Mouse (Mus musculus) frontal cortex, postnatal 36 days (tissue): Measurements from ENCODE around the gene Dap.

Experiments used
- DNase-seq, 2 experiments: peaks; one replicate each; pipeline ENCODE4 v3.0.0; 2022; ENCODE audit warnings: low spot score in 2 of 2

Gene Dap

DNA sequence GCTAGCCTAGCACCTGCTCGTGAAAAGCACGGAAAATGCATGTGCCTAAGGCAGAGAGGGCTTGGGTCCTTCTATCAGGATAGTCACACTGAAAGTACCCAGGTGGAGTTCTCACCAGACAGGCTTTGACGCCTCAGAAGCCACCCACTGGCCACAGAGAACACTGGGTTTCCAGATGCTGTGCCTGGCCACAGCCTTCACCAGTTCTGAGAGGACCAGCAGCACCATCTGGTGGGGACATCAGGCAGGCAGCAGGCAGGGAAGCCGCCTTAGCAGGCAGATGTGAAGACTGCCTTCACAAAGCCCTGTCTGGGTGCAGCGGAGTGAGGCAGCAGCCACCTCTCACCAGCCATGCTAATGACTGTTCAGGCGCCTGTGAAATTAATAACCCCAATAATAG, 40.7 kb downstream of the Dap start:
- DNase-seq: peak; percentile 86 to 90

DNA sequence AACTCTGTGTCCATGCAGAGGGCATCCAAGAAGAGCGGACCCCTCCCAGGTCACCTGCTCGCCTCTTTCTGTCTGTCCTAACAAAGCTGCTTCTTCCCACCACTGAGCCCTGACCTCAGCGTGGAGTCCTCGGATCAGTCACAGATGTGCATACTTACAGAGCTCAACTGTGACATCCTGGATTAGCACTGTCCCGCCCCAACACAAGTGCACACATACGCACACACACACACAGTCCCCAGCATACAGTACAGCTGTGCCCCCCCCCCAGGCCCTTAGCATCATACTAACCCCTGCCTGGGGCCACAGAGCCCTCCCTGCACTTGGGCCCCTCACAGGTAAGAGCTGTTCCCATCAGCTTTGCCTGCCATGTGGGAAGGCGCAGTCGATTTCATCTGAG, 41.3 kb downstream of the Dap start:
- DNase-seq: no peak

DNA sequence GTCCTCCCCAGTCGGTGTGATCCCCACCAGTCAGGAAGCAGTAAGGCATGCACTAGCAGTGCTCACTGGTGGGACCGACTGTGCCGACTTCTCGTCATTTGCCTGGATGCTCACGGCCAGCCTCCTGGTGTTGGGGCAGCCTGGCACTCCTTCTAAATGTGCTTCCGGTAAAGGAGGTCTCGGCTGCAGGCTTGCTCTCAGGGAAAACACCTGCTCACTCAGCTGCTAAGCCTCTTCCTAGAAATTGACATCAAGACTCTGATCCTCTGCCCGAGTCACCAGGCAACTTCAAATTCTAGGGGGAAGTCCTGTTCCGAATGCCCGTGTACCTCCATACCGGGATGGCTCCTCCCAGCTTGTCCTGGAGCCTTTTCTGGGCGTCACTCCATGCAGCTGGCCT, 41.7 kb downstream of the Dap start:
- no peak for DNase-seq

DNA sequence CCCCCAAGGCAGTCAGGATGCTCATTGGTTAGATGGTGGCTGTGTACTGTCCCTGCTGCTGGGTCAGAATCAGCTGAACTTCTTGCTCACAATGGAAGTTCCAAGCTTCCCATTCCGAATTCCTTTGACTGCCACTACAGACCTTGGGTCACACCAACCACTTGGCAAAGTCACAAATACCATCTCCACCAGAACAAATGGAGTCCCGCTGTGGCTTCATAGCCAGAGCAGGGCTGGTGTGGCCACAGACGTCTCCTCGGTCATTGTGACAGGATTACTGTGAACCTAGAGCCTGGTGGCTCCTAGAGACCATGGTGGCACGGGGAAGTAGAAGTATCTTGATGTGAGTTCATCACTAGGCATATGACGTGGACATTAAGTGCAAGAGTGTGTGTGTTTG, 44.0 kb downstream of the Dap start:
- DNase-seq: no peak

DNA sequence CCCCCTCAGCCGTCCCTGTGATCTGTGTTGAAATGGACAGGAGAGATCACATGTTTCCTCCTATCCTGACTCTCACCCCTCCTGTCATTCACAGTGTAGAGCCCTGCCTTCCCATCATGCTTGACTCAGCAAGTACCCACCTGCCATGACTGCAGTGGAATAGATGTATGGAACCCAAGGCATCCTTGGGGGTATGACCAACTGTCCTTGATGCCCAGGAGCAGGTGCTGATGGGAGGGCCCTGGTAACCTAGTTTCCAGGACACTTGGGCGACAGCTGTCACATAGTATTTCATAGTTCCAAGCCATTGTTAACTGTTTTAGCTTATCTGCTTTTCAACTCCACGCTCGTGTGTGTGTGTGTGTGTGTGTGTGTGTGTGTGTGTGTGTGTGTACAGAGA, 45.4 kb downstream of the Dap start:
- DNase-seq: no peak

- DNase-seq: no peak
These were observed 48.6 kb downstream of the Dap start for GRCm38 (mm10) chr15:31272695-31273094.

GRCm38 (mm10) chr15:31273509-31273908, 49.4 kb downstream of the Dap start:
- no peak for DNase-seq

DNA sequence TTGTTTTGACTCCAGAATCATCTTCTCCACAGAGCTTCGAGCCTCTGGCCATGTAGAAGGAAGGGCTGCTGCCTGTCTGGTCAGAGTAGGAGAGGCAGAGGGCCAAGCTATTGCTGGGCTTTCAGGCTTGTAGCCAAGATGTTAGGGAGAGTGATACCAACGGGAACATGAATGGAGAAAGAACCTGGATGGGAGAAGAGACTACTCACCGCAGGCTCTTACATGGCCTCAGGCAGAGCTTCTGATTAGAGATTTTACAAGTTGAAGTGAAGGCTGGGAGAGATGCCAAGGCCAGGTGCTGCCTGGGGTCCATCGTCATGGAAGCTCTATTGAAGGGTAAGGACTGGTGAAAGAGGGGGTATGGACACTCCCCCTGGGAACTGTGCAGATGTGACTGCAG, 54.0 kb downstream of the Dap start:
- DNase-seq: no peak

DNA sequence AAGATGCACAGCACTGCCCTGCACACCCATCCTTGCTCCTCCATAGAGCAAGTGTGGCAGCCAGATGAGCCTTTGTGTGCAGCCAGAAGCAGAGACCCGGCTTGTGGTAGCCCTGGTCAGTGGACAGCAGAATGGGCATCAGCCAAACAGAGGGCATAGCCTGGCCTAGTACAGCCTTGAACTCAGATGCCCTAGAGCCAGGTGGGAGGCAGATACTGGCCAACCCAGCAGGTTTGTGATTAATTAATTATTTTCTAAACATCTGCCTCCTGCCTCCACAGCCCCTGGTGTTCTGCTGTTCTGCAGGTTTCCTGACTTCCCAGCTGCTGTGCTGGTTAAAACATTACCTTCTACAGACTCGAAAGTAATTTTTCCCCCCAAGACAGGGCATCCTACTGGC, 55.0 kb downstream of the Dap start:
- DNase-seq: no peak

DNA sequence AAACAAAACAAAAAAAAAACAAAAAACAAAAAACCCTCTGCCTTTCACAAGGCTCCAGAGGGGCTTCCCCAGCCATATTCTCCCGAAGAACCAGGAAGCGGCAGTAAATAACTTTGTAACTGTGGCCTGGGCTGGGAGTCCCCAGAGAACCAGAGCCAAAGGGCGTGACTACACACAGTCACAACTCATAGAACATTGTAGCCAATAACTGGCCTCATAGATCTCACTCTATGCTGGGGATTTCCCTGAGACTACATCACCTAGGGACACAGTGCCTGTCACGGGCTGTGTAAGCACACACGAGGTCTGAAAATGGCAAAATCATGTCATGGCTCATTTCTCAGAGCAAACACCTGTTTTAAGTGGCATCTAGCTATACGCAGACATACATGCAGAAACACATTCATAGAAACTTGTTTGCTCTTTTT, 55.5 kb downstream of the Dap start:
- no peak for DNase-seq

DNA sequence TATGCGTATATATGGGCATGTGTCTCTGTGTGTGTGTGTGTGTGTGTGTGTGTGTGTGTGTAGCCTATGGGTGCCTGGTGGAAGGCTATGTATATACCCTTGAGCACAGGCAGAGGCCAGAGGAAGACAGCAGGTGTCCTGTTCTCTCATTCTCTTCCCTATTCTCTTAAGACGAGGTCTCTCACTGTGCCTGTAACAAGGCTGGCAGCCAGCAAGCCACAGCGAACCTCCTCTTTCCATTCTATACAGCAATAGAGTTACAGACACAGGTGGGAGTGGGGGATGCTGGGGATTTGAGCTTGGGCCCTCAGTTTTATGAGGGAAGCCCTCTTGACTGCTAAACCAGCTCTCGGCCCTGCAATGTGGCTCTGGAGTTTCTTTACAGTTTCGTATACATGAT, 55.9 kb downstream of the Dap start:
- DNase-seq: no peak

- DNase-seq: no peak
These were observed 56.6 kb downstream of the Dap start for GRCm38 (mm10) chr15:31280683-31281082.

- no peak for DNase-seq
These were observed 57.7 kb downstream of the Dap start for GRCm38 (mm10) chr15:31281830-31282229.

GRCm38 (mm10) chr15:31282353-31282752, 58.2 kb downstream of the Dap start:
- DNase-seq: no peak

DNA sequence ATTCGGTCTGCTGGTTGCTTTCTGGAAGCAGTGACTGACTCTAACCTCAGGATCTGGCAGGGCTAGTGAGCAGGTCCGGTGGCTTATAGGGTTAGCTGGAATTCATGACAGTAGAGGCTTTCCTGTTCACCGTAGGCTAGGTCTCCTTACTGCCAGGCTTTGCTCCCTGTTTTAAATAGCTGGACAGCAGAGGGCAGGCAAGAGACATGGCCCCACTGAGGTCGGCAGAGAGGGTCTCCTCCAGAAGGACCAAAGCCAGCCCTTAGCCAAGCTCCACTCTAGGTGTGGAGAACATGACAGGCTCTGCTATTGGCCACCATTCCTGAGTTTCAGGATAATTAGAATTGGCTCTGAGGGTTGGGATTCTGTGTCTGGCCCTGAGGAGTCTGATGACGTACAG, 60.0 kb downstream of the Dap start:
- no peak for DNase-seq

DNA sequence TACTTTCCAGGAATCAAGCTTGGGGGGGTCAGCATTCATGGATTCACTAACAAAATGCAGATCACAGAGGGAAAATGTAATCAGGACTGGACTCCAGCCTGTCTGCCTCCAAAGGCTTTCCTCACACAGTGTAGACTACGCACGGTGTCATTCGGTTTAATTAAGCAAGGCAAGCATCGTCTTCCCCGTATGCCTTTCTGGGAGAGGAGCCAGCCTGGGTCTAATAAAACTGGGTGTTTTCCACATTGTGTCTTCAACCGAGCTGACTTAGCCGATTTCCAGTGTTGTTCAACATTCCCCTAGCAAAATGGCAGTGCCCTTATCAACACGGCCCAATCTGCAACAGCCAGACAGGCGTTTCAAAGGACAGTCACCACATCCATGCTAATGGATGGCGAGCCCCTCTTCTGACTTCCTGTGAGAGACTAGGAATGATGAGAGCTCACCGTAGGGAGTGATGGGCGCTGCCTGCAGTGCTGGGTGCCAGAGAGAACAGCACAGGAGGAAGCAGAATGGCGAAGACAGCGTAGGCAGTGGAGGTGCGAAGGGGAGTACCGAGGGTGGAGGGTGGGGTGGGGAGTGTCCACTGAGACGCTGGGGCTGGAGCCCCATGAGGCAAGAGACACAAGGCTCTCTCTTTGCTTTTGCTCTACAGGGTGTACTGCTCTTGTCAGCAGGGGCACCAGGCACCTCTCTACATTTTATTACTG, 61.0 kb downstream of the Dap start:
- peak in 1 of 2 experiments; percentile 26 for DNase-seq

GRCm38 (mm10) chr15:31285695-31286094, 61.6 kb downstream of the Dap start:
- no peak for DNase-seq

DNA sequence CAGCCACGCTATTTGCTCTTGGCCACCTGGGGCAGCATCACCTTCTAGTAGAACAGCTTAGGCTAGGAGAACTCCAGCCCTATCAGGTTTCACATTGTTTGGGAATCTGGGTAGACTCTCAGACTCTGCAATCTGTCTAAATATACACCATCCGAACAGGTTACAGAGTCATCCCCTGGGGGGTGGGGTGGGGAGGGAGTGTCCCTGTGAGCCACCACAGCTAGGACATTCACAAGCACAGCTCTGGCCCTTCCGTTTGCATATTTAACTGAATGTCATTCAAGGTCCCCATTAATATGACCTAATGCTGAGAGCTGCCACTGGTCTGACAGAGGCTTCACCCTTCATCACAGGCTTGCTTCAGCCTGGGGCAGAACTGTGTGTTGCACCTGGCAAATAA, 68.5 kb downstream of the Dap start:
- DNase-seq: no peak

DNA sequence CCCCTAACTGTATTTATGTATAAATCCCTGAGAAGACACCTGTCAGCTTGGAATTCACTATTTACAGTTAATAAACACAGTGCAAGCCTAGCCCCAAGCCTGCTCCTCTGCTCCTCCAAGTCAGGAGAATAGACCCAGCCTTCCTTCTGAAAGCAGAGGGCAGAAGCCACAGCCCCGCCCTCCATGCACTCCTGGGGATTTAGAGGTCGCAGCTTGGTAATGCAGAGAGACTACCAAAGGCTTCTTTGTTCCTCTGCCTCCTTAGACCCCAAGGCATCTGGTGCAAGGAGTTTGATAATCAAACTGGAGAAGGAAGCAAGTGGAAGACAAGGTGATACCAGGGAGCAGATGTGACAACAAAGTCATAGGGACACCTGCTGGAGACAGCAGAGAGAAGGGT, 70.2 kb downstream of the Dap start:
- DNase-seq: no peak

- no peak for DNase-seq
These were observed 73.0 kb downstream of the Dap start for GRCm38 (mm10) chr15:31296882-31297776.

DNA sequence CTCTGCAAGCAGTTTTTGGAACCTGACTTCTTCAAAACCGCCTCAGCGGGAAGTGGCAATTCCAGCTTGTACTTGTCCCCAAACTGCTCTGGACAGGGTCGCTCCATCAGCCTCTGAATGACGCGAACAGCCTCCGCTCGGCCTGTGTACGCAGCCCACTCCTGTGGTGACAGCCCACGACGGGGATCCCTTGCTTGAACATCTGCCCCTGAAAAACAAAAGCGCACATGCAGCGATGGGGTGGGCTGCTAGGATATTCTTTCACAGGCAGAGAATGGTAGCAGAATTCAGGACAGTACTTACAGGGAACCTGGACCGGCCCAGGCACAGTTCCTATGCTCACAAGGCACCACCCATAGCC, 73.6 kb downstream of the Dap start:
- DNase-seq: no peak

GRCm38 (mm10) chr15:31299258-31299917, 75.3 kb downstream of the Dap start:
- peak in 1 of 2 experiments; percentile 34 for DNase-seq
